Mouse (Mus musculus) stomach, postnatal 0 days (tissue): Measurements from ENCODE around the gene Eml4.

Source experiments
- CTCF ChIP-seq: IDR thresholded peaks from 2 replicates; pipeline ENCODE4 v1.5.1; 2016; ENCODE audit warnings: antibody characterized with exemption, low read depth, mild to moderate bottlenecking, moderate library complexity
- EP300 ChIP-seq: optimal IDR thresholded peaks from 2 replicates; pipeline ENCODE3; 2016; ENCODE audit warnings: antibody characterized with exemption

DNA sequence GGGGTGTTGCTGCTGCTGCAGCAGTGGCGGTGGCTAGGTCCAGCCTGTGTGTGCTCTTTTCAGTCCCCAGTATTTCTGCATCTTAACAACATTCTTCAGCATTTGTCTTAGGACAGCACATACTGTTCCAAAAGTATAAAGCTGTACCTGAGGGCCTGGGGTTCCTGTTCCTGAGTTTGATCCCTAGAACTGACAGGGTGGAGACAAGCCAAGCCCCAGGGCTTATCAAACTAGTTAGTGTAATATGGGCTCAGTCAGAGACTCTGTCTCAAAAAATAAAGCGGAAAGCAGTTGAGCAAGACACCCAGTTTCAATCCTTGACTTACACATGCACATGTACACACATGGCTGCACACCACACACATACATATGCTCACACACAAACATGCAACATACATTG is 34.2 kb downstream of the Eml4 start:
- no peak for TF ChIP-seq CTCF
- TF ChIP-seq EP300, result no peak
